Mouse (Mus musculus) kidney, embryonic 15.5 days (tissue): ENCODE measurements around the gene Mt3. TPM values are rescaled to one million over a fixed set of nuclear protein-coding genes. Genes with fewer than 3 reads are reported as not detected.
A peak's percentile ranks its signal among the peaks of the same experiment; 100 is the strongest.

Experiments used
- ATAC-seq: fragments of 200-750 bp; cut with Nextera tagmentation; replicated peaks from 2 replicates; pipeline ENCODE4 v1.8.0; 2017; ENCODE audit warnings: moderate TSS enrichment; ENCODE audit not compliant: low FRiP score
- H3K27ac ChIP-seq: fragments of 300-500 bp; sonication (generic); 2 replicates; pipeline ENCODE4 v1.5.1; 2015; ENCODE audit warnings: mild to moderate bottlenecking, inconsistent platforms
- H3K27me3 ChIP-seq: fragments of 300-500 bp; sonication (generic); 2 replicates; pipeline ENCODE4 v1.6.1; 2015; ENCODE audit warnings: inconsistent platforms
- H3K36me3 ChIP-seq: fragments of 300-500 bp; sonication (generic); 2 replicates; pipeline ENCODE4 v1.6.1; 2015; ENCODE audit warnings: inconsistent platforms
- H3K4me1 ChIP-seq: fragments of 300-500 bp; sonication (generic); 2 replicates; pipeline ENCODE4 v1.6.1; 2015; ENCODE audit warnings: inconsistent platforms
- H3K4me2 ChIP-seq: fragments of 300-500 bp; sonication (generic); 2 replicates; pipeline ENCODE4 v1.6.1; 2015; ENCODE audit warnings: moderate library complexity, mild to moderate bottlenecking, inconsistent platforms
- H3K4me3 ChIP-seq: fragments of 300-500 bp; sonication (generic); replicated peaks from 2 replicates; pipeline ENCODE4 v1.5.1; 2015; ENCODE audit warnings: mild to moderate bottlenecking, inconsistent platforms
- H3K9ac ChIP-seq: fragments of 300-500 bp; sonication (generic); 2 replicates; pipeline ENCODE4 v1.6.1; 2015; ENCODE audit warnings: mild to moderate bottlenecking, inconsistent platforms
- H3K9me3 ChIP-seq: fragments of 300-500 bp; sonication (generic); replicated peaks from 2 replicates; pipeline ENCODE4 v1.6.1; 2016; ENCODE audit warnings: inconsistent platforms
- WGBS: fragments of 180-500 bp; shearing (Covaris S2); methylation state at CpG from one replicate; pipeline ENCODE4 v1.1.7; 2015; ENCODE audit warnings: mixed read lengths; 5-methylcytosine and 5-hydroxymethylcytosine counted together
- polyA plus RNA-seq: library from polyadenylated mRNA; unstranded; fragments of >200 nt; fragmentation: Nextera tagmentation; extraction: Ambion mirVana; gene quantifications from 2 replicates; pipeline ENCODE4 v1.2.1, GENCODE M21; 2015

Gene Mt3
- polyA plus RNA-seq, 1 experiment from 2014 or later, result 2.9 TPM

- Histone ChIP-seq H3K4me1 (peaks cover 43% of the 10 kb centered on the region), H3K36me3 (no peaks in the 10 kb centered on the region), H3K9ac (peak overlapping the region; percentile 46), H3K27ac (no peak overlapping the region), H3K9me3 (no peaks in the 10 kb centered on the region), H3K4me3 (peak overlapping the region; percentile 52), H3K4me2 (peak overlapping the region; percentile 90), H3K27me3 (peaks cover 96% of the 10 kb centered on the region)
- 5% methylated on average over 25 of the region's 25 CpGs for WGBS
- no peak for ATAC-seq
Measured at GRCm38 (mm10) chr8:94179713-94180560, 27.5 kb downstream of the Mt3 start.

GRCm38 (mm10) chr8:94180561-94180908 lies 28.1 kb downstream of the Mt3 start:
- 86% methylated on average over 1 of the region's 1 CpGs for WGBS
- H3K9ac ChIP-seq, result no peak overlapping the region
- H3K9me3 ChIP-seq, result no peaks in the 10 kb centered on the region
- no peak overlapping the region for H3K27ac ChIP-seq
- H3K4me1 ChIP-seq, result peaks cover 43% of the 10 kb centered on the region
- peak overlapping the region; percentile 52; the same call in 1 of the 2 replicates for H3K4me3 ChIP-seq
- H3K27me3 ChIP-seq, result peaks cover 94% of the 10 kb centered on the region
- H3K36me3 ChIP-seq, result no peaks in the 10 kb centered on the region
- peak overlapping the region; percentile 90 for H3K4me2 ChIP-seq
- ATAC-seq, result no peak

- H3K4me3 ChIP-seq, result peak overlapping the region; percentile 30
- H3K9me3 ChIP-seq, result no peaks in the 10 kb centered on the region
- H3K4me2 ChIP-seq, result peak overlapping the region; percentile 58
- H3K27ac ChIP-seq, result peak overlapping the region; percentile 52
- no peak for ATAC-seq
- no peaks in the 10 kb centered on the region for H3K36me3 ChIP-seq
- H3K9ac ChIP-seq, result no peak overlapping the region
- H3K27me3 ChIP-seq, result peaks cover 94% of the 10 kb centered on the region
- peaks cover 59% of the 10 kb centered on the region for H3K4me1 ChIP-seq
- 62% methylated on average over 13 of the region's 13 CpGs for WGBS
Measured at GRCm38 (mm10) chr8:94182055-94182929, 29.9 kb downstream of the Mt3 start.

GRCm38 (mm10) chr8:94183117-94183516 lies 30.7 kb downstream of the Mt3 start:
- peak overlapping the region; percentile 70 for H3K27ac ChIP-seq

GRCm38 (mm10) chr8:94184357-94184843 lies 32.0 kb downstream of the Mt3 start:
- Histone ChIP-seq H3K4me3 (no peak overlapping the region), H3K27me3 (peaks cover 80% of the 10 kb centered on the region), H3K4me2 (peak overlapping the region; percentile 58), H3K9ac (no peak overlapping the region), H3K9me3 (no peaks in the 10 kb centered on the region), H3K4me1 (peaks cover 59% of the 10 kb centered on the region), H3K36me3 (no peaks in the 10 kb centered on the region), H3K27ac (peak overlapping the region; percentile 70)
- 11% methylated on average over 12 of the region's 12 CpGs for whole genome bisulfite sequencing
- ATAC-seq, result 0 out of 2 replicates have a peak, but pooled peaks have one; percentile 10

More at GRCm38 (mm10) chr8:94183117-94183516, 30.7 kb downstream of the Mt3 start:
- no peaks in the 10 kb centered on the region for H3K9me3 ChIP-seq
- ATAC-seq, result peak; percentile 76
- peaks cover 93% of the 10 kb centered on the region for H3K27me3 ChIP-seq
- H3K4me2 ChIP-seq, result peak overlapping the region; percentile 58
- WGBS, result 0% methylated on average over 16 of the region's 16 CpGs
- H3K4me1 ChIP-seq, result peaks cover 63% of the 10 kb centered on the region
- H3K9ac ChIP-seq, result no peak overlapping the region
- peak overlapping the region; percentile 30 for H3K4me3 ChIP-seq
- no peaks in the 10 kb centered on the region for H3K36me3 ChIP-seq

- H3K9ac ChIP-seq, result no peak overlapping the region
- peaks cover 66% of the 10 kb centered on the region for H3K27me3 ChIP-seq
- H3K27ac ChIP-seq, result 0 out of 2 replicates have a peak overlapping the region, but pooled peaks have one; percentile 6
- no peaks in the 10 kb centered on the region for H3K36me3 ChIP-seq
- H3K9me3 ChIP-seq, result no peaks in the 10 kb centered on the region
- 58% methylated on average over 6 of the region's 6 CpGs for WGBS
- no peak overlapping the region for H3K4me2 ChIP-seq
- H3K4me3 ChIP-seq, result no peak overlapping the region
- no peak for ATAC-seq
- peaks cover 53% of the 10 kb centered on the region for H3K4me1 ChIP-seq
Measured at GRCm38 (mm10) chr8:94185791-94186190, 33.4 kb downstream of the Mt3 start.

GRCm38 (mm10) chr8:94186542-94186941 lies 34.1 kb downstream of the Mt3 start:
- H3K9ac ChIP-seq, result no peak overlapping the region
- no peaks in the 10 kb centered on the region for H3K9me3 ChIP-seq
- 0 out of 2 replicates have a peak overlapping the region, but pooled peaks have one; percentile 6 for H3K27ac ChIP-seq
- WGBS, result 4% methylated on average over 17 of the region's 17 CpGs
- H3K4me2 ChIP-seq, result peak overlapping the region; percentile 51
- no peaks in the 10 kb centered on the region for H3K36me3 ChIP-seq
- H3K4me3 ChIP-seq, result peak overlapping the region; percentile 15
- ATAC-seq, result peak; percentile 53
- peaks cover 61% of the 10 kb centered on the region for H3K27me3 ChIP-seq
- peaks cover 59% of the 10 kb centered on the region for H3K4me1 ChIP-seq

GRCm38 (mm10) chr8:94187290-94188002 lies 35.0 kb downstream of the Mt3 start:
- peaks cover 58% of the 10 kb centered on the region for H3K4me1 ChIP-seq
- ATAC-seq, result no peak
- no peaks in the 10 kb centered on the region for H3K9me3 ChIP-seq
- WGBS, result 31% methylated on average over 21 of the region's 21 CpGs
- H3K9ac ChIP-seq, result no peak overlapping the region
- H3K27ac ChIP-seq, result no peak overlapping the region
- no peak overlapping the region for H3K4me3 ChIP-seq
- H3K4me2 ChIP-seq, result peak overlapping the region; percentile 51; the same call in 1 of the 2 replicates
- peaks cover 52% of the 10 kb centered on the region for H3K27me3 ChIP-seq
- no peaks in the 10 kb centered on the region for H3K36me3 ChIP-seq

GRCm38 (mm10) chr8:94189275-94190031 lies 37.0 kb downstream of the Mt3 start:
- H3K9me3 ChIP-seq, result no peaks in the 10 kb centered on the region
- H3K4me1 ChIP-seq, result peaks cover 38% of the 10 kb centered on the region
- no peak overlapping the region for H3K27ac ChIP-seq
- peaks cover 32% of the 10 kb centered on the region for H3K27me3 ChIP-seq
- no peak for ATAC-seq
- no peak overlapping the region for H3K4me3 ChIP-seq
- no peak overlapping the region for H3K9ac ChIP-seq
- WGBS, result 65% methylated on average over 13 of the region's 13 CpGs
- no peaks in the 10 kb centered on the region for H3K36me3 ChIP-seq
- no peak overlapping the region for H3K4me2 ChIP-seq

GRCm38 (mm10) chr8:94191101-94191691 lies 38.8 kb downstream of the Mt3 start:
- Histone ChIP-seq H3K9ac (no peak overlapping the region), H3K4me2 (peak overlapping the region; percentile 63), H3K9me3 (no peaks in the 10 kb centered on the region), H3K4me3 (peak overlapping the region; percentile 37), H3K36me3 (no peaks in the 10 kb centered on the region), H3K4me1 (peaks cover 30% of the 10 kb centered on the region), H3K27ac (peak overlapping the region; percentile 11; the same call in 1 of the 2 replicates), H3K27me3 (peaks cover 18% of the 10 kb centered on the region)
- 16% methylated on average over 21 of the region's 21 CpGs for WGBS
- peak; percentile 53 for ATAC-seq
